Mouse (Mus musculus) embryonic facial prominence, embryonic 14.5 days (tissue): ENCODE results near the gene Gm21994. TPM values are rescaled to one million over a fixed set of nuclear protein-coding genes. Genes with fewer than 3 reads are reported as not detected.
"Not testable (repeated sequence)": the region's sequence is repeated elsewhere in the genome, so short reads cannot be mapped to it uniquely, and the experiment has no call there.

ENCODE experiments used
- ATAC-seq: fragments of 200-750 bp; cut with Nextera tagmentation; 2 replicates; pipeline ENCODE4 v1.8.0; 2017; ENCODE audit warnings: low read depth, moderate number of reproducible peaks, moderate TSS enrichment
- DNase-seq: peaks from one replicate; pipeline ENCODE4 v3.0.0-alpha.2; 2015; ENCODE audit warnings: low spot score
- H3K27ac ChIP-seq: fragments of 300-500 bp; sonication (generic); replicated peaks from 2 replicates; pipeline ENCODE4 v1.5.1; 2014; ENCODE audit warnings: low read depth, mild to moderate bottlenecking, low read length, moderate library complexity
- H3K27me3 ChIP-seq: fragments of 300-500 bp; sonication (generic); replicated peaks from 2 replicates; pipeline ENCODE4 v1.6.1; 2014; ENCODE audit warnings: low read length; ENCODE audit not compliant: control insufficient read depth, insufficient read depth
- H3K36me3 ChIP-seq: fragments of 300-500 bp; sonication (generic); 2 replicates; pipeline ENCODE4 v1.6.1; 2014; ENCODE audit warnings: low read length, mixed read lengths; ENCODE audit not compliant: control insufficient read depth, insufficient read depth
- H3K4me1 ChIP-seq: fragments of 300-500 bp; sonication (generic); 2 replicates; pipeline ENCODE4 v1.6.1; 2014; ENCODE audit warnings: antibody characterized with exemption, low read length; ENCODE audit not compliant: control insufficient read depth, insufficient read depth
- H3K4me2 ChIP-seq: fragments of 300-500 bp; sonication (generic); 2 replicates; pipeline ENCODE4 v1.6.1; 2014; ENCODE audit warnings: low read depth, mild to moderate bottlenecking, low read length, moderate library complexity, mixed read lengths
- H3K4me3 ChIP-seq: fragments of 300-500 bp; sonication (generic); 2 replicates; pipeline ENCODE4 v1.5.1; 2014; ENCODE audit warnings: low read depth, mild to moderate bottlenecking, low read length
- H3K9ac ChIP-seq: fragments of 300-500 bp; sonication (generic); 2 replicates; pipeline ENCODE4 v1.6.1; 2014; ENCODE audit warnings: low read depth, mild to moderate bottlenecking, low read length, moderate library complexity, mixed read lengths
- H3K9me3 ChIP-seq: fragments of 300-500 bp; sonication (generic); 2 replicates; pipeline ENCODE4 v1.6.1; 2016; ENCODE audit warnings: low read length; ENCODE audit not compliant: control insufficient read depth
- WGBS: fragments of 180-500 bp; shearing (Covaris S2); extraction: QIAGEN DNeasy Blood & Tissue Kit; methylation state at CpG from one replicate; pipeline ENCODE4 v1.1.7; 2014; 5-methylcytosine and 5-hydroxymethylcytosine counted together
- polyA plus RNA-seq: library from polyadenylated mRNA; unstranded; fragments of >200 nt; fragmentation: Nextera tagmentation; extraction: Ambion mirVana; gene quantifications from 2 replicates; pipeline ENCODE4 v1.2.1, GENCODE M21; 2014

The Gm21994 gene
- 2.2 and 3.8 TPM in 2 replicates for polyA plus RNA-seq

DNA sequence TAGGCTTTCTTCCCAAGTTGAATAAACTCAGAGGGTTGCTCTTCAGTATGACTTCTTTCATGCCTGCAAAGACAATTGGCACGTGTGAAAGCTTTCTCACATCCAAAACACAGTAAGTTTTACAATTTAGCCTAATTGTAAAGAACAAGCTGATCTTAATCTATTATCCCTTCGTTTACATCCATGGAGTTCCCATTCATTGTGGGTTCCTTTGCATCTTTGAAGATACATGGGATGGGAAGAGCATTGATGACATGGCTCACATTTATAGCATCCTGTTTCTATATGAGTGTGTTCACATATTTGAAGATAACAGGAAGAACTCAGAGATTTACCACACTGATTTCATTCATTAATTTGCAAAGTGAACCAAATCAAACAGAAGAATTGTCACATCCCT, at the start of gene Gm21994:
Gm21994 (minus strand) TSS at position 101 of the 400 bp plus-strand sequence.
- H3K4me3 ChIP-seq, ATAC-seq, H3K4me2 ChIP-seq, H3K9me3 ChIP-seq, H3K4me1 ChIP-seq, DNase-seq, H3K27ac ChIP-seq, H3K27me3 ChIP-seq, H3K9ac ChIP-seq, H3K36me3 ChIP-seq: not testable (repeated sequence)
- 57% methylated on average over 2 of the region's 2 CpGs for WGBS

DNA sequence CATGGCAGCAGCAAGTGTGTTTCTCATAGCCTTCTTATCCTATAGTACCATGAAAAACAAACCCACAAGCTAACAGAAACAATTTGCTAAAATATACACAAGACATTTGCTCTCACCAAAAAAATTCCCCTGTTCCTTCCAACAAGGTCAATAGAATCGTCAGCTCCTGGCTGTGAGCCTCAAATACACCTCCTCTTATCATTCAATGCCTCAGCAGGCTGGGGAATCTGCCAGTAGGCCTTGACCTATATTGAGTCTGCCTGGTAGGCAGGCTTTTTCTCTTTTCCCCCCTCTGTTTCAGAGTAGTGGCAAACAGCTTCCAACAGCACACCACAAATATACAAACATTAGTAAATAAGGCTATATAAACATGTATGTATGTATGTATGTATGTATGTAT, 43.7 kb upstream of the Gm21994 start:
- Histone ChIP-seq H3K27me3 (no peaks in the 10 kb centered on the region), H3K4me3 (no peak overlapping the region), H3K9me3 (no peaks in the 10 kb centered on the region), H3K27ac (no peak overlapping the region), H3K36me3 (no peaks in the 10 kb centered on the region), H3K4me2 (no peak overlapping the region), H3K9ac (no peak overlapping the region), H3K4me1 (no peaks in the 10 kb centered on the region)
- 52% methylated on average over 1 of the region's 1 CpGs for WGBS
- DNase-seq (no peak), ATAC-seq (no peak)

DNA sequence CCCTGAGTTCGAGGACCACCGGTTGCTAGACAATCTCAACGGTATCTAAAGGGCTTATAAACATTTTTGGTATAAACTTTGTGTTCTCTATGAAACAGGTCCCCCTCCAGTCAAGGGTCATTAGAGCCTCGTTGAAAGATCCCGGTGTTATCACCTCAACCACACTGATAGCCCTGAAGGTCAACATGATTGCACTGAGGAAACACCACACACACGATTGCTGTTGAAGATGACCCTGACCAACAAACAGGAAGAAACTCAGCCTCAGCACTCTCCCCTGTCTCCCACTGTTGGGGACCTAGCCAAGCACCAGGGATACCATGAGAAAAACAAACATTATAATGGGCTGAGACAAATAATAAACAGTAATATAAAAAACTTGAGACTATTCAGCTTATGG, 38.3 kb upstream of the Gm21994 start:
- Histone ChIP-seq H3K36me3 (no peaks in the 10 kb centered on the region), H3K4me1 (no peaks in the 10 kb centered on the region), H3K4me3 (no peak overlapping the region), H3K9me3 (no peaks in the 10 kb centered on the region), H3K9ac (no peak overlapping the region), H3K27me3 (no peaks in the 10 kb centered on the region), H3K27ac (no peak overlapping the region), H3K4me2 (no peak overlapping the region)
- ATAC-seq (no peak), DNase-seq (no peak)
- 84% methylated on average over 6 of the region's 6 CpGs for WGBS

DNA sequence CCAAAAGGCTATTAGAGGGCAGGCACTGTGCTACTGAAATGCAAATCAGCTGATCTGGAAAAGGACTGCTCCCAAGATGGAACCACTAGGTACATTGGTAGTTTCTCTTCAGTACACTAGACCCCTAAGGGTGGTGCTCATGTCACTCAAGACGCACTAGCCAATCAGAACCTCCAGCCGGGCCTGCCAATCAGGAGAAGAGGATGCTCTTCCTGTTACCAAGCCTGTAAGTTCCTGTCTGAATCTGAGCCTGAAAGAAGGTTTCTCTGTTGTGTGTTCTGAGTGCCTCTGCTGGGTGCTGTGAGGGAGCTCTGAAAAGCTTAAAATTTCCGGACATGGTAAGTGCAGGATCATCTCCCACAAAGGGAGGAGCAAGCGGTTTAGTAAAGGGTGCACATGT, 1.9 kb upstream of the Gm21994 start, which contains the start of gene Gm14124:
Gm14124 (plus strand) TSS at position 227 of the 400 bp plus-strand sequence.
- not testable (repeated sequence) for H3K27ac ChIP-seq, ATAC-seq, H3K27me3 ChIP-seq, H3K4me3 ChIP-seq, H3K36me3 ChIP-seq, H3K9me3 ChIP-seq, H3K4me1 ChIP-seq, H3K9ac ChIP-seq, DNase-seq, H3K4me2 ChIP-seq
- 86% methylated on average over 3 of the region's 4 CpGs for WGBS

DNA sequence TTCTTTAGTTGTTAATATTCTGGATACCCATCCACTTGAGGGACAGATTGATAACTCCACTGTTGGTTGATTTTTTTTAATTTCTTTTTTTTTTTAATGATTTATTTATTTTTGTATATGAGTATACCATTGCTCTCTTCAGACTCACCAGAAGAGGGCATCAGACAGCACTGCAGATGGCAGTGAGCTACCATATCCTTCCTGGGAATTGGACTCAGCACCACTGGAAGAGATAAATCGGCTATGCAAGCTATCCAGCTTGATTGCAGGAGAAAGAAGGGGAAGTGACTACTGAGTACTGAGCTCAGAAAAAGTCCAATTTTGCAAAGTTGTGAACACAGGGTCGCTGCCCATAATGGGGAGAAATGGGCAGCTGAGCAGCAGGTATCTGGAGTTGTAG, 1.5 kb upstream of the Gm21994 start:
- WGBS = 69% methylated on average over 2 of the region's 2 CpGs
- not testable (repeated sequence) for H3K27me3 ChIP-seq, H3K9ac ChIP-seq, H3K4me3 ChIP-seq, H3K9me3 ChIP-seq, ATAC-seq, H3K27ac ChIP-seq, H3K36me3 ChIP-seq, H3K4me2 ChIP-seq, DNase-seq, H3K4me1 ChIP-seq

DNA sequence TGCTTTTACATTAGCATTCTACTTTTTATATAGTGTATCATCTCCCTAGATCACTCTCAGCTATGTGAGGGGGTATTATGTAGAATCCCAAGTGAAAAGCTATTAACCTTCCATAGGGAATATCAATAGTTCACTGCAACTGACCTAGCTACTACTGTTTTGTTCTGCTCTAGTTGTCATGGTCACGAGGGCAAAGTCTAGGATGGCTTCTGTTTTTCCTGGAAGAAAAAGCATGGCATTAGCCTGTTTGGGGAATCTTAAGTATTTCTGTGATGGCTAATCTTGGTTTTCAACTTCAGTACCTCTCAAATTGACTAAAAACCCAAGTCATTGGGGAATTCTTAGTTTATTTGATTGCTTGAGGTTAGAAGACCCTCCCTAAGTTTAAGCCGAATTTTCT, 12.2 kb downstream of the Gm21994 start:
- no peak for DNase-seq
- Histone ChIP-seq H3K4me2 (no peak overlapping the region), H3K4me3 (no peak overlapping the region), H3K27ac (no peak overlapping the region), H3K27me3 (no peaks in the 10 kb centered on the region), H3K9me3 (peaks cover 43% of the 10 kb centered on the region), H3K4me1 (no peaks in the 10 kb centered on the region), H3K36me3 (peaks cover 9% of the 10 kb centered on the region), H3K9ac (no peak overlapping the region)
- WGBS = 86% methylated on average over 2 of the region's 2 CpGs
- no peak for ATAC-seq

DNA sequence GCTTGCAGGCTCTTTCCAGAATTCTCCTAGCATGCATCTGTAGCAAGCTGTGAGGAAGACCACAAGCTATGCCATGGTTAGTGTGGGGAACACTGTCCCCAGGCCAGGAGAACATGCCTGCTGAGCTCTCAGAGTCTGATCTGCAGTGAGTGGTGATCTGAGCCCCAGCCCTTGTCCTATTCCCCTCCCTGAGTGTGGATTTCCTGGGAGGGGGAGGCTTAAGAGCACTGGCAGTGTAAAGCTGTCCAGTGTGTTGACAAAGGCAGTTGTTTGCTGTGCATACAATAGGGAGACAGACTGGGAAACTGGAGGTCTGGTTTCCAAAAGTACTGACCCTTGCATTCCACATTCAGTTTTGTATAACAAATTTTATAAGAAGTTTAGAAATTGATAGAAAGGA, 32.1 kb downstream of the Gm21994 start:
- not testable (repeated sequence) for DNase-seq, H3K4me3 ChIP-seq, ATAC-seq, H3K4me2 ChIP-seq, H3K9me3 ChIP-seq, H3K9ac ChIP-seq, H3K4me1 ChIP-seq, H3K27ac ChIP-seq, H3K36me3 ChIP-seq, H3K27me3 ChIP-seq

DNA sequence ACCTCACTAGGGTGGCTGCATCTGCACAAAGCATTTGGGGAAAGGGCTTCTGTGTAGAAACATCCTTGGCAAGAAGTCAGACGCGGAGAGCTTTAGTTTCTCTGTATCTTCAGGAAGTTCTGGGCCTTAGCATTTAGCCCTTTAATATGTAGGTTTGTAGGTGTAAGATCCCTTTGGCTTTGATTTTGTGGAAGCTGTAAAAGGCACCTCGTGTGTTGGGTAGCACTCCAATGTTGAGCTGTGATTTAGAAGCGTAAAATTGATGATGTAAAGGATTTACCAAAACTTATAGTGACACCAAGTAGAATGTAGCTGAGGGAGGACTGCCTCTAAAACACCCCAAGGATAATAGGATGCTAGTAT, 37.0 kb downstream of the Gm21994 start:
- H3K9me3 ChIP-seq, H3K27me3 ChIP-seq, ATAC-seq, H3K36me3 ChIP-seq, DNase-seq, H3K4me1 ChIP-seq: not testable (repeated sequence)
- Histone ChIP-seq H3K4me3 (peak overlapping the region; percentile 39), H3K4me2 (peak overlapping the region; percentile 44), H3K27ac (0 out of 2 replicates have a peak overlapping the region, but pooled peaks have one; percentile 48), H3K9ac (peak overlapping the region; percentile 57)
- WGBS = 11% methylated on average over 3 of the region's 4 CpGs

DNA sequence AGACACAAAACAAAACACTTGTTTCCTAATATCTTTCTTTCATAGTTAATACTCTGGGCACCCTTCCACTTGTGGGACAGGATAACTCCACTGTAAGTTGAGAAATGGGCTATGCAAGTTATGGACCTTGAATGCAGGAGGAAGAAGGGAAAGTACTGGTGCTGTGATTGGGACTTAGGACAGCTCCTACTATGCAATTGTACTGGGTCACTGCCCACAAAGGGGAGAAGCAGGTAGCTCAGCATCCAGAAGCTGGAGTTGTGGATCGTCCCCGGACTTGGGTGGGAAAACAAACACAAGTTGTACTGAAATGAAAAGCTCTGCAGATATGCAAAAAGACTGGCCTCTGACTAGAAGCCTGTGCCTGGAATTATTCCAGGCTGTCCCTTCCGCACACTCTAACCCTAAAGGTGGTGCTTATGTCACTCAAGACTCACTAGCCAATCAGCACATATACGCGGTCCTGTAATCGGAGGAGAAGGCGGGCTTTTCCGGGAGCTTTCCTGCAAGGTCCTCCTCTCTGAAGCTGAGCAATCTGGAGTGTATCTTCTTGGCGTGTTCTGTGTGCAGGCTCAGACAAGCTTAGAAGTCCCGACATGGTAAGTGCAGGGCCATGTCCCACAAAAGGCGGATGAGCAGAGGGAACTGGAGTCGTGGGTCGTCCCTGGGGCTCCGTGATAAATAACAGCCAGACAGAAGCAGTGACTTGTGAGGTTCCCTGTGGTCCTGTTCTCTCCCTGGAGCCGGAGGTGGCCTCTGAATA, 37.6 kb downstream of the Gm21994 start, which contains the start of gene Zfp937:
Zfp937 (plus strand) TSS at position 474 of the 763 bp plus-strand sequence.
- peak; percentile 59 for DNase-seq
- WGBS = 1% methylated on average over 12 of the region's 15 CpGs
- H3K4me1 ChIP-seq, H3K9me3 ChIP-seq, H3K36me3 ChIP-seq, H3K27me3 ChIP-seq: not testable (repeated sequence)
- H3K9ac ChIP-seq = peak within 1 kb of the TSS; percentile 57
- 0 out of 2 replicates have a peak within 1 kb of the TSS, but pooled peaks have one; percentile 48 for H3K27ac ChIP-seq
- H3K4me2 ChIP-seq = peak within 1 kb of the TSS; percentile 44
- ATAC-seq = peak; percentile 99
- H3K4me3 ChIP-seq = peak within 1 kb of the TSS; percentile 39
